ENCODE assay signal across 23 mouse cellular contexts in genomic region chr3:39999846-40000245, GRCm38 (mm10).
"Had no signal": no experiment of that assay in that cellular context is flagged by ENCODE, and none has a peak within 500 bp of the region (broad histone marks: within the 10 kb centered on the region; RNA-seq: fewer than 3 reads in every experiment).

No protein-coding gene starts in this region.

- H3K4me2 ChIP-seq: limb, embryonic 13.5 days; liver, embryonic 12.5 days; liver, embryonic 15.5 days; lung, embryonic 15.5 days; midbrain, embryonic 15.5 days; neural tube, embryonic 12.5 days; neural tube, embryonic 15.5 days; stomach, embryonic 15.5 days had no signal

- ATAC-seq: liver, embryonic 12.5 days; midbrain, embryonic 15.5 days had no signal

- H3K9me3 ChIP-seq: limb, embryonic 10.5 days; limb, embryonic 13.5 days; liver, embryonic 12.5 days; liver, embryonic 15.5 days; lung, embryonic 15.5 days; megakaryocyte, embryonic 14.5 days; midbrain, embryonic 10.5 days; midbrain, embryonic 15.5 days; neural tube, embryonic 12.5 days; neural tube, embryonic 15.5 days; stomach, embryonic 15.5 days had no signal

- DNase-seq: kidney, adult 9 months; kidney, postnatal 14 days; kidney, postnatal 4 days; liver; lung, adult 18-20 months; lung, postnatal 10 days; lung, postnatal 36 days; right cerebral cortex, adult 18-20 months; right cerebral cortex, postnatal 25 days; spleen, adult 18-20 months; thymus, adult 18-20 months; thymus, postnatal 36 days had no signal

- H3K36me3 ChIP-seq: limb, embryonic 10.5 days; limb, embryonic 13.5 days; liver, embryonic 12.5 days; liver, embryonic 15.5 days; lung, embryonic 15.5 days; midbrain, embryonic 10.5 days; midbrain, embryonic 15.5 days; neural tube, embryonic 12.5 days; neural tube, embryonic 15.5 days; stomach, embryonic 15.5 days had no signal

- H3K9ac ChIP-seq: limb, embryonic 13.5 days; liver, embryonic 12.5 days; liver, embryonic 15.5 days; lung, embryonic 15.5 days; midbrain, embryonic 15.5 days; neural tube, embryonic 12.5 days; neural tube, embryonic 15.5 days; stomach, embryonic 15.5 days had no signal

- H3K27me3 ChIP-seq: limb, embryonic 13.5 days; liver, embryonic 12.5 days; liver, embryonic 15.5 days; lung, embryonic 15.5 days; megakaryocyte, embryonic 14.5 days; midbrain, embryonic 15.5 days; neural tube, embryonic 12.5 days; neural tube, embryonic 15.5 days; stomach, embryonic 15.5 days had no signal

- H3K4me1 ChIP-seq: limb, embryonic 10.5 days; limb, embryonic 13.5 days; liver, embryonic 12.5 days; liver, embryonic 15.5 days; lung, embryonic 15.5 days; megakaryocyte, embryonic 14.5 days; midbrain, embryonic 15.5 days; neural tube, embryonic 12.5 days; neural tube, embryonic 15.5 days; stomach, embryonic 15.5 days had no signal

- H3K4me3 ChIP-seq: limb, embryonic 10.5 days; limb, embryonic 13.5 days; liver, embryonic 12.5 days; liver, embryonic 15.5 days; lung, embryonic 15.5 days; megakaryocyte, embryonic 14.5 days; midbrain, embryonic 10.5 days; midbrain, embryonic 15.5 days; neural tube, embryonic 12.5 days; neural tube, embryonic 15.5 days; stomach, embryonic 15.5 days had no signal

- H3K27ac ChIP-seq: limb, embryonic 10.5 days; limb, embryonic 13.5 days; liver, embryonic 12.5 days; liver, embryonic 15.5 days; lung, embryonic 15.5 days; midbrain, embryonic 15.5 days; neural tube, embryonic 12.5 days; neural tube, embryonic 15.5 days; stomach, embryonic 15.5 days had no signal
